Mouse (Mus musculus) hindbrain, embryonic 15.5 days (tissue): ENCODE measurements around the gene D11Wsu47e. TPM values are rescaled to one million over a fixed set of nuclear protein-coding genes. Genes with fewer than 3 reads are reported as not detected.

ENCODE experiments used
- ATAC-seq: fragments of 200-750 bp; cut with Nextera tagmentation; 2 replicates; pipeline ENCODE4 v1.8.0; 2017; ENCODE audit warnings: low read depth, moderate number of reproducible peaks, moderate TSS enrichment; ENCODE audit not compliant: low FRiP score
- H3K27ac ChIP-seq: fragments of 300-500 bp; sonication (generic); replicated peaks from 2 replicates; pipeline ENCODE4 v1.5.1; 2015; ENCODE audit warnings: mild to moderate bottlenecking, inconsistent platforms
- H3K27me3 ChIP-seq: fragments of 300-500 bp; sonication (generic); 2 replicates; pipeline ENCODE4 v1.6.1; 2015; ENCODE audit warnings: control low read depth, inconsistent platforms
- H3K36me3 ChIP-seq: fragments of 300-500 bp; sonication (generic); 2 replicates; pipeline ENCODE4 v1.6.1; 2015; ENCODE audit warnings: control low read depth, inconsistent platforms
- H3K4me1 ChIP-seq: fragments of 300-500 bp; sonication (generic); replicated peaks from 2 replicates; pipeline ENCODE4 v1.6.1; 2015; ENCODE audit warnings: control low read depth, inconsistent platforms
- H3K4me2 ChIP-seq: fragments of 300-500 bp; sonication (generic); 2 replicates; pipeline ENCODE4 v1.6.1; 2015; ENCODE audit warnings: moderate library complexity, mild to moderate bottlenecking, inconsistent platforms
- H3K4me3 ChIP-seq: fragments of 300-500 bp; sonication (generic); 2 replicates; pipeline ENCODE4 v1.5.1; 2015; ENCODE audit warnings: mild to moderate bottlenecking, inconsistent platforms
- H3K9ac ChIP-seq: fragments of 300-500 bp; sonication (generic); 2 replicates; pipeline ENCODE4 v1.6.1; 2015; ENCODE audit warnings: inconsistent platforms
- H3K9me3 ChIP-seq: fragments of 300-500 bp; sonication (generic); 2 replicates; pipeline ENCODE4 v1.6.1; 2016; ENCODE audit warnings: control low read depth, inconsistent platforms
- WGBS: fragments of 180-500 bp; shearing (Covaris S2); methylation state at CpG from one replicate; pipeline ENCODE4 v1.1.7; 2015; 5-methylcytosine and 5-hydroxymethylcytosine counted together
- polyA plus RNA-seq: library from polyadenylated mRNA; unstranded; fragments of >200 nt; fragmentation: Nextera tagmentation; extraction: Ambion mirVana; gene quantifications from 2 replicates; pipeline ENCODE4 v1.2.1, GENCODE M21; 2015

Gene D11Wsu47e
- polyA plus RNA-seq, 1 experiment from 2014 or later: 23.5 TPM

DNA sequence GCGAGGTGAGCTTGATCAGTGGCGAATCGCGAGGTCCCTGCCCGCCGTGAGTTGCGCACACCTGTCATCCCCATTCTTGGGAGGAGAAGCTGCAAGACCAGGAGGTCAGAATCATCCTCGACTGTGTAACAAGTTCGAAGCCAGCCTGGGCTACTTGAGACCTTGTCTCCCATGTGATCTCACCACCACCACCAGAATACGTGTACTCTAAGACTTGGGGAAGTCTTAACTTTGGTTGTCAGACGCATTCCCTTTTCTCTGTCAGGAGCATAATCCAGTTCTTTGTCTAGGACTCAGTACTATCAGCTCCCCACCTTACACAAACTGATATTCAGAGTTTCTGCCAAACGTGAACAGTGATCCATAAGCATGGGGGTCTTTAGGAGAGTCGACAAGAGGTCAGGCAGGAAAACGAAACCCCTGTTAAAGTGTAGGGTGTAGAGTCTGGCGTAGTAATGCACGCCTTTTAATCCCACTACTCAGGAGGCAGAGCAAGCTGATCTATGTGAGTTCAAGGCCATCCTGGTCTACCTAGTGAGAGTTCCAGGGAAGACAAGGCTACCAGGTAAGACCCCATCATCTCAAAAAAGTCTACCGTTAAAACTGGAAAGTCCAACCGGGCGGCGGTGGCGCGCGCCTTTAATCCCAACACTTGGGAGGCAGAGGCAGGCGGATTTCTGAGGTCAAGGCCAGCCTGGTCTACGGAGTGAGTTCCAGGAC is 655 bp downstream of the D11Wsu47e start:
- 42% methylated on average over 25 of the region's 25 CpGs for WGBS
- no peaks in the 10 kb centered on the region for H3K27me3 ChIP-seq
- peak overlapping the region; percentile 77 for H3K4me3 ChIP-seq
- ATAC-seq: no peak; the same call in 1 of the 2 replicates
- peaks cover 19% of the 10 kb centered on the region for H3K36me3 ChIP-seq
- no peaks in the 10 kb centered on the region for H3K9me3 ChIP-seq
- H3K9ac ChIP-seq: peak overlapping the region; percentile 65
- H3K4me1 ChIP-seq: peaks cover 46% of the 10 kb centered on the region
- peak overlapping the region; percentile 91 for H3K27ac ChIP-seq
- peak overlapping the region; percentile 83 for H3K4me2 ChIP-seq

DNA sequence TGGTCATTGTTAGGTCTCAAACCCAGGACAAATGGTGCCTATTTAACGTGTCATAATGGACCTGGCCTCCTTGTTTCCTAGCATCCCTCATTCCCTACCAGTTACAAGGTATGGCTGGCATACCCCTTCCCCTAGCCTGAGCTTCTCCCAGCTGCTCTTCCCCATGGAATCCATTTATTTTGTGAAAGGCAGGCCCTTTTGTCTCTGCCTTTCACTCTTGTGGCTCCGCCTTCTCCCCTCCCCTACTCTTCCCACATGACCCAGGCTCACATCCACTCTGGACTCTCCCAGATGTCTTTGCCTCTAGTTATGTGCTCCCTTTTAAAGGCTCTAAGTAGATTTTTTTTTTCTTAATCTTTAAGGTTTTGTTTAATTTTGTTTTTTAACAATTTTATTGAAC is 2.8 kb downstream of the D11Wsu47e start:
- Histone ChIP-seq H3K4me1 (peaks cover 35% of the 10 kb centered on the region), H3K9me3 (no peaks in the 10 kb centered on the region), H3K27me3 (no peaks in the 10 kb centered on the region), H3K4me2 (no peak overlapping the region), H3K4me3 (no peak overlapping the region), H3K9ac (0 out of 2 replicates have a peak overlapping the region, but pooled peaks have one; percentile 13), H3K36me3 (peaks cover 23% of the 10 kb centered on the region), H3K27ac (no peak overlapping the region)
- 25% methylated on average over 2 of the region's 2 CpGs for WGBS
- ATAC-seq: no peak

DNA sequence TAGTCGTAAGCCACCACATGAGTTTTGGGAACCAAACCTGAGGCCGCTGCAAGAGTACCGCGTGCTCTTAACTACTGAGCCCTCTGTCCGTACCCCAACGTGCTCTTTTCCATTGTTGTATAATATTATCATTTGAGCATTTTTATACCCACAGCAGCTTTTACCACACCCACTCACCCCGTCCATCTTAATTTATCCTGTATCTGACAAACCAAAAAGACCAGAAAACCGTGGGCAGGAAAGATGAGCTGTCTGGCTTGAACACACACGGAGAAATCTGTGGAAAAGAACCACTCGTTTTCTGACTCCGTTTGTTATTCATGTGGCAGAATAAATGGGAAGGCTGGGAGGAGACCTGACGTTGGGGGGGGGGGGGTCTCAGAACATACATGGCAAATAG is 6.3 kb downstream of the D11Wsu47e start:
- 91% methylated on average over 12 of the region's 12 CpGs for WGBS
- peaks cover 50% of the 10 kb centered on the region for H3K36me3 ChIP-seq

DNA sequence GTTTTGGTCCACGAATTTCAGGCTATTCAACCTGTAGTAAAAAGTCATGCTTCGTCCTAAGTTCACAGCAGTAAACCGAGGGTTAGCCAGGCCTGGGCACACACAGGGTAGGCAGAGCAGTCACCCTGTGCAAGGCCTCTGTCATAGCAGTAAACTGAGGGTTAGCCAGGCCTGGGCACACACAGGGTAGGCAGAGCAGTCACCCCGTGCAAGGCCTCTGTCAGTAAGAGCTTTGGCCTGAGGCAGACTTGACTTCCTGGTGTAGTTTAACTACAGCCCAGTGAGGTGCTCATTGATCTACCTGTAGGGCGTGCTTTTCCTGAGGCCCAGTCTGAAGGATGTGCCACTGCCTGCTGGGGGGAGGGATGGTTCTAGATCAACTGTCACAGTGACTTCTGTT is 7.1 kb downstream of the D11Wsu47e start:
- peaks cover 9% of the 10 kb centered on the region for H3K4me1 ChIP-seq
- H3K36me3 ChIP-seq: peaks cover 55% of the 10 kb centered on the region
- H3K9ac ChIP-seq: no peak overlapping the region
- 94% methylated on average over 5 of the region's 5 CpGs for WGBS
- H3K27me3 ChIP-seq: no peaks in the 10 kb centered on the region
- ATAC-seq: no peak
- H3K27ac ChIP-seq: no peak overlapping the region
- no peaks in the 10 kb centered on the region for H3K9me3 ChIP-seq
- no peak overlapping the region for H3K4me3 ChIP-seq
- H3K4me2 ChIP-seq: no peak overlapping the region

More for the DNA sequence above, 6.3 kb downstream of the D11Wsu47e start:
- Histone ChIP-seq H3K27ac (no peak overlapping the region), H3K9me3 (no peaks in the 10 kb centered on the region), H3K27me3 (no peaks in the 10 kb centered on the region), H3K9ac (no peak overlapping the region), H3K4me3 (no peak overlapping the region), H3K4me2 (no peak overlapping the region), H3K4me1 (peaks cover 16% of the 10 kb centered on the region)
- ATAC-seq: no peak

DNA sequence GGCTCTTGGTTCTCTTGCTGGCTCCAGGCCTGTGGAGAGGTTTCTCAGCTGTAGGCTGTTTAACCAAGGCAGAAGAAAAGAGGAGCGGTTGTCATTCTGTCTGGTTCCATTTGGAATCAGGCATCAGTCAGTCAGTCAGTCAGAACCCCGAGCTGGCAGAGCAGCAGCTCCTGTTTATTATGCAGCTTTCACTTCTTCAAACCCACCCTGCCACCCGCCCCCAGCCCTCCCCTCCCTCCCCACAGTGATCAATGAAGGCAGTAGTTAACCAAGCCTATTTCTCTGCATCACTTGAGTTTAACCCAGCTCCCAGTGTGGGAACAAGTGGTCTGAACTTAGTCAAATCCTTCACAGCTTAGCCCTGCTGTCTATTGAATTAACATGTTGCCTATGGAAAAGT is 7.6 kb downstream of the D11Wsu47e start:
- H3K27me3 ChIP-seq: no peaks in the 10 kb centered on the region
- H3K9ac ChIP-seq: no peak overlapping the region
- no peak overlapping the region for H3K4me3 ChIP-seq
- peaks cover 3% of the 10 kb centered on the region for H3K4me1 ChIP-seq
- WGBS: 69% methylated on average over 3 of the region's 3 CpGs
- no peaks in the 10 kb centered on the region for H3K9me3 ChIP-seq
- no peak overlapping the region for H3K4me2 ChIP-seq
- H3K36me3 ChIP-seq: peaks cover 55% of the 10 kb centered on the region
- no peak for ATAC-seq
- H3K27ac ChIP-seq: no peak overlapping the region

DNA sequence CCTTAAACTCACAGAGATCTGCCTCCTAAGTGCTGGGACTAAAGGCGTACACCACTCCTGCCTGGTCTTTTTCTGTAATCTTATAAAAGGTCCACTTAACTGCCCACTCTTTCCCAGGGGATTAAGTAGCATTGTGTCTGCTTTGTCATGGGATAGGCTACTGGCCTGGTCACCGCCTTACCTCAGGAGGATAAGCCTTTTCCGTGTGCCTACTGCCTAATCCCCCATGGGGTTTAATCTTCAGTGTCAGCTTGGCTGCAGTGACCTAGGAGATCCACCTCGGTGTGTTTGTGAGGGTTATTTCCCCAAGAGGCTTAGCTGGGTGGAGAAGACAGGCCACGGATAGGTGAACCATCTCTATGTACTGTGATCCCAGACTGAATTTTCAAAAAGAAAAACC is 13.4 kb downstream of the D11Wsu47e start:
- H3K27me3 ChIP-seq: no peaks in the 10 kb centered on the region
- H3K9ac ChIP-seq: no peak overlapping the region
- peaks cover 32% of the 10 kb centered on the region for H3K36me3 ChIP-seq
- H3K27ac ChIP-seq: no peak overlapping the region
- H3K4me1 ChIP-seq: no peaks in the 10 kb centered on the region
- no peak overlapping the region for H3K4me2 ChIP-seq
- no peaks in the 10 kb centered on the region for H3K9me3 ChIP-seq
- no peak overlapping the region for H3K4me3 ChIP-seq
- 80% methylated on average over 5 of the region's 5 CpGs for WGBS
- ATAC-seq: no peak

DNA sequence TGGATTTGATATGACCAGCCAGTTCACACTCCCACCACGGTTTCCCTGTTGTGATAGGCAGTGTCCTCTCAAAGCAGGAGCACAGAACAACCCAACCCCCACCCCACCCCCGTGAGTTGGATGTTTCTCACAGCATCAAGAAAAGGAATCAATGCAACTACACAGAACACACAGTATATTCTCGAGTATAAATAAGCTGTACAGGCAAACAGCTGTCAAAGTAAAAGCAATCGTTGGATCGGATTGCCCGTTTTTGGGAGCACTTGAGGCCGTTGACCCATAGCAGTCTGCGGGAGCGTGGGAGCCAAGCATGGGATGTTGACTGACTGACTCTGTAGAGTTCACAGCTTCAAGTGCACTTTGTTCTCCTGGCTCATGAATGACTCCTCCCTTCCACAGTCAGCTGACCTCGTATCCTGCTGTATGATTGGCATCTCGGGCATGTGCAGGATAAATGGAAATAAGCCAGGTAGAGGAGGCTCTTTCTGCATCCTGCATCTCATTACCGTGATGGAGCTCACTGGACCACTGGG is 13.9 kb downstream of the D11Wsu47e start:
- no peak overlapping the region for H3K9ac ChIP-seq
- no peak overlapping the region for H3K4me2 ChIP-seq
- no peak overlapping the region for H3K27ac ChIP-seq
- H3K36me3 ChIP-seq: peaks cover 27% of the 10 kb centered on the region
- H3K9me3 ChIP-seq: no peaks in the 10 kb centered on the region
- H3K4me3 ChIP-seq: no peak overlapping the region
- ATAC-seq: no peak
- no peaks in the 10 kb centered on the region for H3K4me1 ChIP-seq
- 79% methylated on average over 12 of the region's 12 CpGs for WGBS
- H3K27me3 ChIP-seq: no peaks in the 10 kb centered on the region

DNA sequence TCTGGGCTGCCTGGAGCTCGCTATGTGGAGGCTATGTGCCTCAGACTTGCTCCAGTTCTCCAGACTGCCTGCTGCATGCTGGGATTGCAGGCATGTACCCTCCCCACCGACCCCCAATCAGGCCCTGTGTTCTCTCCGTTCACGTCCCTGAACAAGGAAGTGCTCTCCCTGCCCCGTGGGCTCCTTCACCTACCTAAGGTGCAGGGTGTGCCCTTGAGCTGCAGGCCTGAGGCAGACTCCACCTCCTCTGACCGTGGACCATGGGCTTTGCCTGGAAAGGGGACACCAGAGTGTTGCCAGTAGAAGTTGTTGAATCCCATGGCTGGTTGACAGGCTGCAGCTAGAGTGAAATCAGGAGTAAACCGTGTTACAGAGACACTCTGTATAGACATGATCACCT is 15.4 kb downstream of the D11Wsu47e start:
- 89% methylated on average over 7 of the region's 7 CpGs for WGBS
- no peak for ATAC-seq
- no peak overlapping the region for H3K9ac ChIP-seq

DNA sequence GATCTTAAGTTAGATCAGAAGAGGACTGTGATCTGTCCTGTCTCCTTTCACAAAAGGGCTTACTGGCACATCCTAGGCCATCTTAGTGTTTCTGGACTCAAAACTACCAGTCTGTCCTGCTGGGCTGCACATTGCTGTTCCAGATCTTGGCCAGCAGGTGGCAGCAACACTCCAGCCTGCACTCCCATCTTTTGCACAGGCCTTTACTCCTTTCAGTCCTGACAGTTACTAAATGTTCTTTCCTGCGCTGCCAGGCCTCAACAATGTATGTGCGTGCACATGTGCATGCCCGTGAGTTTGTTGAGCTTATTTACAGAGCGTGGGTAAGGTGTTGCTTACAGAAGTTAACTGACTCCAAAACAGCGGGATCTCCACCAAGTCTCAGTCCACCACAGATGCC is 19.5 kb downstream of the D11Wsu47e start:
- H3K9ac ChIP-seq: no peak overlapping the region
- H3K27ac ChIP-seq: no peak overlapping the region
- 32% methylated on average over 5 of the region's 5 CpGs for WGBS
- no peak overlapping the region for H3K4me2 ChIP-seq
- H3K4me3 ChIP-seq: no peak overlapping the region
- peak; percentile 76 for ATAC-seq
- H3K4me1 ChIP-seq: no peaks in the 10 kb centered on the region
- H3K27me3 ChIP-seq: no peaks in the 10 kb centered on the region
- no peaks in the 10 kb centered on the region for H3K36me3 ChIP-seq
- H3K9me3 ChIP-seq: no peaks in the 10 kb centered on the region

More for the DNA sequence above, 15.4 kb downstream of the D11Wsu47e start:
- Histone ChIP-seq H3K4me3 (no peak overlapping the region), H3K9me3 (no peaks in the 10 kb centered on the region), H3K4me1 (no peaks in the 10 kb centered on the region), H3K27ac (no peak overlapping the region), H3K27me3 (no peaks in the 10 kb centered on the region), H3K4me2 (no peak overlapping the region), H3K36me3 (peaks cover 13% of the 10 kb centered on the region)

DNA sequence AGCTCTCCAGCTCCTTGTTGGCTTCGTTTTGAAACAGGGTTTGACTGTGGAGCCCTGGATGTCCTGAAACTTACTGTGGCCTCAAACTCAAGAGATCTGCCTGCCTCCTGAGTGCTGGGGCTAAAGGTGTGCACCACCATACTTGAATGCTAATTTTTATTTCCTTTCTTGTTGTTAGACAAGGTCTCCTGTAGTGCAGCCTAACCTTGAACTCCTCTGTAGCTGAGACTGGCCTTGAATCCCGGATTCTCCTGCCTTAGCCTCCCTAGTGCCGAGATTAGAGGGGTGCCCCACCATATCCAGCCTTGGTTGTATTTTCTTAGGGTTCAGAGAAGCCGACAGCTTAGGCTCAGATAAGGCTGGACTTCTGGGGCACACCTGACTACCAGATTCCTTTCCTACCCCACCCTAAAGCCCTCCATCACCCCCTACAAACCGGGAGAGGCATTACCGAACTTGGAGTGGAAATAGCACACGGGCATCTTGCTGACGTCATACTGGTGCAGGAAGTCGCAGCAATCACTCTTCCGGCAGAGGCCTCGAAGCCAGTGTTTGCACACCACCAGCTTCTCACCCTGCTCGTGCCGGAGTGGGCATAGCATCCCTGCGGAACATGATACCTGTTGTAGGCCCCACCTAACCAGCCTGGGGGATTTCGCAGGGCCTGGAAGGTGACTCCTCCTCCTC is 21.9 kb downstream of the D11Wsu47e start:
- Histone ChIP-seq H3K27me3 (no peaks in the 10 kb centered on the region), H3K27ac (no peak overlapping the region), H3K36me3 (no peaks in the 10 kb centered on the region), H3K4me1 (peaks cover 19% of the 10 kb centered on the region), H3K4me3 (no peak overlapping the region), H3K9ac (no peak overlapping the region), H3K4me2 (no peak overlapping the region), H3K9me3 (no peaks in the 10 kb centered on the region)
- WGBS: 90% methylated on average over 15 of the region's 15 CpGs
- no peak for ATAC-seq

DNA sequence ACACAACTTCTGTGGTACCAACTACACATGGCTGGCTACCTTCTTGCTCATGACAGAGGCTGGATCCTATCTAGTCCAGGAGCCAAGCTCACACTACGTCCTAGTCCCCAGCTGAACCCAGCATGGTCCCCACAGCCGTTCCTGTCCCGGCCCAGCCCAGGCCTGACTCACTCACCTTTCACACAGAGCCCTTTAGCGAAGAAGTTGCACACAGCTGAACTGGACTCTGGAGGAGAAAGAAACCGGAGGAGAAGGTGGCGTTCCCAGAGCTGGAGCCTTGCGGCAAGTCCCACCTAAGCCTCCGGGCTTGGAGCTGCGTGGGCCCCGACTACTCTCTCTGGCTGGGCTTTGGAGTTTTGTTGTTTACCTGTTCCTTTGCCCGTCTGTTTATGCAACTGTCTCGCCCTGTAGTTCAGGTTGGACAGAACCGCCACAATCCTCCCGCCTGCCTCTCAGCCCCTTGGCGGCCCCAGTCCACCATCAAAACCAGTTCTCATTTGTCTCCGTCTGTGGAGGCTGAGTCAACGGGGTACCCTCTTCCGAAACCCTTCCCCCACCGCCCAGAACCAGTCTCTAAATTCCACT is 24.5 kb downstream of the D11Wsu47e start:
- Histone ChIP-seq H3K4me3 (no peak overlapping the region), H3K4me2 (no peak overlapping the region), H3K4me1 (peaks cover 19% of the 10 kb centered on the region), H3K27ac (no peak overlapping the region), H3K36me3 (no peaks in the 10 kb centered on the region), H3K27me3 (no peaks in the 10 kb centered on the region), H3K9ac (no peak overlapping the region), H3K9me3 (no peaks in the 10 kb centered on the region)
- no peak for ATAC-seq
- 62% methylated on average over 19 of the region's 19 CpGs for WGBS

DNA sequence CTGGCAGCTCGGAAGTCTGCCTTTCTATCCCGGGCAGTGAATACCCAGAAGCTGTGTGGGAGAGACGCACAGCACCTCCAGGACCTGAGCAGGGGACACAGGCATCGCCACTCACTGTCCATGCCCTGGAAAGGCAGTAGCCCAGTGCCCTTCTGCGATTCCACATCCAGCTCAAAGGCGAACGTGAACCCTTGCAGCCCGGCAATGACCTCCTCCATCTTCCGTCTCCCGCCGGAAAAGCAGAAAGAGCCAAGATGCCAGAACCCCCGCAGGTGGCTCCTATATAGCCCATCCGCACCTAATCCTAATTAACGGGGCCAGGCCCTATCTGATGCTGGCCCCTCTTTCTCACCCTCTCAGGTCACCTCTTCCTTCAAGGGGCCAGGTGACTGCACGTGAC is 25.1 kb downstream of the D11Wsu47e start:
- H3K4me2 ChIP-seq: no peak overlapping the region

More for the DNA sequence above, 25.1 kb downstream of the D11Wsu47e start:
- Histone ChIP-seq H3K4me1 (peaks cover 19% of the 10 kb centered on the region), H3K4me3 (no peak overlapping the region), H3K36me3 (no peaks in the 10 kb centered on the region), H3K27me3 (no peaks in the 10 kb centered on the region), H3K27ac (no peak overlapping the region), H3K9ac (no peak overlapping the region), H3K9me3 (no peaks in the 10 kb centered on the region)
- 0 out of 2 replicates have a peak, but pooled peaks have one; percentile 7 for ATAC-seq
- 13% methylated on average over 15 of the region's 15 CpGs for WGBS
